Mouse (Mus musculus) adrenal gland (tissue): ENCODE results near the gene Gm14444.
"Not testable (repeated sequence)": the region's sequence is repeated elsewhere in the genome, so short reads cannot be mapped to it uniquely, and the experiment has no call there.

Source experiments
- intact Hi-C: fragments of 180-260 bp; cut with DNase I; formaldehyde crosslinking; loops from one replicate; pipeline ENCODE4 v1.15.1; 2025
- long read RNA-seq, 2 experiments: library from polyadenylated mRNA; unstranded; transcript quantifications; one replicate each; pipeline ENCODE4 v2.0.0; 2020; ENCODE audit warnings: borderline replicate concordance in 1 of 2; ENCODE audit not compliant: insufficient replicate concordance in 1 of 2

The Gm14444 gene
- long read RNA-seq, experiment 1: 0 reads
- long read RNA-seq, experiment 2: 0 reads

DNA sequence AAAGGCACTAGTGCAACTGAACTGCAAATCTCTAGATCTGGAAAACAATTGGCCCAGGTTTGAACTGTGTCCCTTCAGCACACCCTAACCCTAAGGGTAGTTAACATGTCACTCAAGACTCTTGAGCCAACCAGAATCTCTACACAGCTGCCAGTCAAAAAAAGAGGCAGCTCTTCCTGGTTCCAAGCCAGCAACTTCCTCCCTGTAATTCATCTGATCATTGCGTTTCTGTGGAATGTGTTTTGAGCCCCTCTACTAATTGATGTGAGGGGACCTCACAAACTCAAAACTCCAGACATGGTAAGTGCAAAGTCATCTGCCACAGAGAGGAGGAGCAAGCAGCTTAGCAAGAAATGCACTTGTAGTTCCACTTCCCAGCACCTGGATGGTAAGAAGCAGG, at the start of gene Gm14444:
Gene Gm14444 (plus strand): TSS at position 220 of the 400 bp plus-strand sequence.
- intact Hi-C loops: not testable (repeated sequence)

GRCm38 (mm10) chr2:174965466-174965865, 44.6 kb upstream of the Gm14444 start:
- intact Hi-C loops: not testable (repeated sequence)

DNA sequence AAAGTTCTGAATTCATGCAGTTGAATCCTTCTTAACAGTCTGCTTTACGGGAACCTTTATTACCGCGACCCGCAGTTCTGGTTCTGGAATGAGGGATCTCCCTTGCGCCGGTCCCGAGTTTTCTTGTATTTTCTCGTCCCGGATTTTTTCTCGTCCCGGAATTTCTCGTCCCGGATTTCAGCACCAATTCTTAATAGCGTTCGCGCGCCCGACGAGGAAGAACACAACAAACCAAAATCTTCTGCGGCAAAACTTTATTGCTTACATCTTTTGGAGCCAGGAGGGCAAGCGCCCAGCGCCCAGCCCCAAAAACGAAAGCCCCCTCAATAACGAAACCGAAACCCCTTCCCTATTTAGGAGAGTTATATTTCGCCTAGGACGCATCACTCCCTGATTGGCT, 34.2 kb downstream of the Gm14444 start:
- intact Hi-C loops: not testable (repeated sequence)

- intact Hi-C loops: not testable (repeated sequence)
Observed at GRCm38 (mm10) chr2:175067681-175068261, 57.7 kb downstream of the Gm14444 start, which contains the start of gene Gm14393. Gene Gm14393 (minus strand): TSS chr2:175067781.
